Mouse (Mus musculus): ENCODE measurements around the gene Magi1. TPM values are rescaled to one million over a fixed set of nuclear protein-coding genes. Genes with fewer than 3 reads are reported as not detected.

The Magi1 gene
- polyA plus RNA-seq, 1 experiment from 2014 or later = 25.0 TPM

DNA sequence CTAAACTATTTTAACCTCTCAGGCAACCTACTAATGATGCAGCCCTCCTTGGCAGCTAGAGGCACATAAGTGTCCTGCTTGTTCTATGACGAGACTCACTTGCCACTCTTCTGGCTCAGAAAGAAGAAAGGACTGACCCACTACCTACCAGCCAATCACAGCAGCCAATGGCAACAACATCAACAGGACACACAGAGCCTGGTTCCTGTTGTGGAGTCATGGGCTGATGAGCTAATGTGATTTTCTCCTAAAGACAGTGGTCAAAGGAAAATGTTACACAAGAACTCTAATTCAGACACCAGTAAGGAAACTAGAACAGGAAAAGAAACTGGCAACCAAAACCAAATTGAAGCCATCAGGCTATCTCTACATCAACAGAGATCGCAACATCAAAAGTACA is 124.5 kb downstream of the Magi1 start:
- Histone ChIP-seq H3K27ac (no peak overlapping the region), H3K9me3 (no peaks in the 10 kb centered on the region), H3K36me3 (no peaks in the 10 kb centered on the region), H3K4me1 (replicated peaks) (peaks cover 26% of the 10 kb centered on the region), H3K27me3 (ENCODE audit: insufficient read depth, poor library complexity, severe bottlenecking) (no peaks in the 10 kb centered on the region), H3K4me3 (no peak overlapping the region)
- no peak for DNase-seq (ENCODE audit: low spot score)
- WGBS = 68% methylated on average over 2 of the region's 2 CpGs

DNA sequence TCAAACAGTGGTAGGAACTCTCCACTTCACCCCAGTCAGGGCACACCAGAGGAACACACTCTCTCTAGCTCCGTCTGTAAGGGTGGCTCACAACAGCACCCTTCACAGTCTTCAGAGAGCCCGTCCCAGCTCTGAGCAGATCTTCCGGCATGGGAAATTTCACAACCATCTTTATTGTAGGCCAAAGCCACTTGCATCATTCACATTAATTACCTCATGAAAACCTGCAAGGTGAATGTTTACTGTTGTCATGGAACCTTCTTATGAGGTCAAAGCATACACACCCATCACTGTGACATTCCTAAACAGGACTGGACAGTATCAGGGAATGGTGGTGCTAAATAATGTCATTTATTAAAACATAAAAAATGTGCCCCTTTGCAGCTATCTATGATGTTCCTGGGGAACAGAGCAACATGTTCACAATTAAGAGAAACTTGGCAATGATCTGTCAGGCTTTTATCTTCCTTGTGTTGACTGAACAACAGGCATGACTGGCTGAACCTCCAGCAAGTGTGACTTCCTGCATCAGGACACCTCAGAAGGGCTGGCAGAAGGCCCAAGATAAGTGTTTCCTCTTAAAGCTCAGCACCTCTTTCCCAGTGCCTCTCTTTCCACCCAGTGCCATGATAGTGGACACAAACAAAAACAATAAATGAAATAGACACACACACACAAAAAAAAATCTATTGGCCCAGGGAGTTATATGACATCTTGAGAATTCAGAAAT is 125.4 kb downstream of the Magi1 start:
- H3K4me3 ChIP-seq = no peak overlapping the region
- H3K9me3 ChIP-seq = no peaks in the 10 kb centered on the region
- peaks cover 19% of the 10 kb centered on the region for H3K4me1 ChIP-seq (replicated peaks)
- no peaks in the 10 kb centered on the region for H3K36me3 ChIP-seq
- no peak for DNase-seq (ENCODE audit: low spot score)
- H3K27me3 ChIP-seq (ENCODE audit: insufficient read depth, poor library complexity, severe bottlenecking) = no peaks in the 10 kb centered on the region
- WGBS = 90% methylated on average over 3 of the region's 3 CpGs
- no peak overlapping the region for H3K27ac ChIP-seq

DNA sequence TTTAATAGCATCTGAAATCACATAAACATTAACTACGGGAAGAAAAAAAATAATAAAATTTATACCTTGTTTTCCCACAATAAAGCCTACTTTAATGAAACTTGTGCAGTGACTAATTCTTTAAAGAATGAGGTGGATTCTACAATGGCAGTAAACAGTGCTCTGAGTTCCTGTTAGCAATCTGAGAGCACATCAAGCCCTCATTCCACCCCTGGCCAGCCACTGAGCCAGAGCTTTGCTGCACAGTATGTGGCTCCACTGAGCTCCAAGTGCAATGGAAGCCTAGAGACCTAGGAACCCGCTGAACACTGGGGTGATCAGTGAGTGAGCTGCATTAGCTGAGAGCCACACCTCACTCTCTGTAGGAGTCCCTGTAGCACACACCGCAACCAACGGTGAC is 127.7 kb downstream of the Magi1 start:
- no peak for DNase-seq (ENCODE audit: low spot score)
- Histone ChIP-seq H3K9me3 (no peaks in the 10 kb centered on the region), H3K27ac (no peak overlapping the region), H3K27me3 (ENCODE audit: insufficient read depth, poor library complexity, severe bottlenecking) (no peaks in the 10 kb centered on the region), H3K4me1 (replicated peaks) (peaks cover 25% of the 10 kb centered on the region), H3K36me3 (no peaks in the 10 kb centered on the region), H3K4me3 (no peak overlapping the region)
- 69% methylated on average over 4 of the region's 4 CpGs for WGBS

DNA sequence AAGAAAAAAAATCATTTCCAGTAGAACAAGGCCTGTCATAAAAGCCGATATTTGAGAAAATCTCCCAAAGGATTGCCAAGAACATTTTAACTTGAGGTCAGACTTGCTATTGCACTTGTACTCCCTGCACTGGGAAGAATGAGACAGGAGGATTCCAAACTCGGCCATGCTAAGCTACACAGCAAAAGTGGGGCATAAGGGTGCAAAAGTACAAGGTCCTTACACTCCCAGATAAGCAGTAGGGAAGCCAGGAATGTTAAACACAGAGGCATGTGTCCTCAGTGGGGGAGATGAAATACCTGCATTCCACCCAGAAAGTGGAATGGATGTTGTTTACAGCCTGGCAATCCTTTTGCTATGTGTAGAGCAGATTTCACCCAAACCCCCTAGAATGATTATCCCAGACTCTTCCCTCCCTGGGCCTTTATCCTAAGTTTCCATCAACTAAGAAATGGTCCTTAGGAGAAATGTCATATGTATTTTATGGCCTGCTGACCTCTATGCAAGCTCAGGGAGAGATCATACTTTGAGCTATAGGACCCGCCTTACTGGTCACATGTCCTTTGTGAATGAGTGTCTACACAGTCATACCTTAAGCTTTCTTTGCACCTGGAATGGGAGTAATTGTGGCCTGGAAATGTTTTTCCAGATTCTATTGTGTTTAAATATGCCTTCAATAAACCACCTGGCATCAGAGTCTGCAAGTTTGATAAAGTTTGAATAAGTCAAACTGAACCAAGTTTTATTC is 128.7 kb downstream of the Magi1 start:
- Histone ChIP-seq H3K9me3 (no peaks in the 10 kb centered on the region), H3K36me3 (no peaks in the 10 kb centered on the region), H3K4me1 (replicated peaks) (peaks cover 32% of the 10 kb centered on the region), H3K27ac (no peak overlapping the region), H3K27me3 (ENCODE audit: insufficient read depth, poor library complexity, severe bottlenecking) (no peaks in the 10 kb centered on the region), H3K4me3 (no peak overlapping the region)
- 82% methylated on average over 3 of the region's 3 CpGs for WGBS
- no peak for DNase-seq (ENCODE audit: low spot score)

DNA sequence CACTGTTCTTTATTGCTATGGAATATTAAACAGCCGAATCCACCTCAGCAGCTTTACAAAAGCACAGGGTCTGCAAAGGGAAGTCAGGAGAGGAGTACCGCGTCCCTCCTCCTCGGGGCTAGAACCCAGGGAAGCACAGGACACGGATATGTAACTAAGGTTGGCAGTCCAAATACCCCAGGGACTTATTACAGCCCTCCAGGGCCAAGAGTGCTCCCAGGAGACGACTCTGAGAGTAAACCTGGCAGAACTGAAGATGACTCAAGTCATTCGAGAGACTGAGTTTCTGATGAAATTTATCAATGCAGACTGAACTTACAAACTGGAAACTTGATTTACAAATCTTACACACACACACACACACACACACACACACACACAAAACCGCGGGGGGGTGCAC is 130.8 kb downstream of the Magi1 start:
- no peaks in the 10 kb centered on the region for H3K27me3 ChIP-seq (ENCODE audit: insufficient read depth, poor library complexity, severe bottlenecking)
- no peak overlapping the region for H3K4me3 ChIP-seq
- 78% methylated on average over 9 of the region's 9 CpGs for WGBS
- H3K27ac ChIP-seq = no peak overlapping the region
- DNase-seq (ENCODE audit: low spot score) = no peak
- no peaks in the 10 kb centered on the region for H3K36me3 ChIP-seq
- H3K4me1 ChIP-seq (replicated peaks) = peaks cover 45% of the 10 kb centered on the region
- H3K9me3 ChIP-seq = no peaks in the 10 kb centered on the region

DNA sequence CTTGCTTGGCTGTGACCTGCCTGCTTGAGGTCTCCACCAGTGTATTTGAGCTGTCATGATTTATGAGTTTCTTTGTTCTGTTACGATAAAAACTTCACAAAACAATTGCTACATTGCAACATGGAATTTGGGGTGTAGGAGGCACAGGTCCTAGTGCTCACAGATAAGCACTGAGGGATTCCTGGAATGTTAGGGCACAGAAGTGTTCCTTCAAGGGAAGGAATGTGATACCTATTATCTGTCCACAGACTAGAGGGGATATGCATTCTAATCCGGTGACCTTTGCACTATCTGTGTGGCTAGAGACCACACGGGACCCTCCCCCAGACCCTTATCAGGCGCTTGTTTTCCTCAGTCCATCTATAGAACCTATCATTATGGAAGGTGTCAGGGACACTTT is 132.8 kb downstream of the Magi1 start:
- WGBS = 45% methylated on average over 4 of the region's 4 CpGs
- peaks cover 52% of the 10 kb centered on the region for H3K4me1 ChIP-seq (replicated peaks)
- no peaks in the 10 kb centered on the region for H3K36me3 ChIP-seq
- H3K4me3 ChIP-seq = no peak overlapping the region
- H3K27ac ChIP-seq = no peak overlapping the region
- no peaks in the 10 kb centered on the region for H3K9me3 ChIP-seq
- H3K27me3 ChIP-seq (ENCODE audit: insufficient read depth, poor library complexity, severe bottlenecking) = no peaks in the 10 kb centered on the region
- no peak for DNase-seq (ENCODE audit: low spot score)

DNA sequence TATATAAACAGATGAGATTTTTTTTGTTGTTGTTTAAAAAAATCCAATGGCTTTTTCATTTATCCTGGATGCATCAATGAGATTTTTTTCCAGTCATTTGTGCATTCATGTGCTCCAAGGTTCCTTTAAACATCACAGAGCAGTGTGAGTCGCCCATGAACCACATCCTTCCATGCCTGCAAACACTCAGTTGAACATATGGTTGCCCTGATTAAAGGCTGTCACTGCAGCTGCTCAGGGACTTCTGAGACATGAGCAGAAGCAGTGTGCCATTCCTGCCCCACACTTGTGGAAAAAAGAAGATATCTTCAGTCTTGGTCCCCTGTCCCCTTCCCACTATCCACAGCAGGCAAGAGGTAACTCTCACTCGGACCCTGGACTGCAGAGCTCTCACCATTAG is 133.9 kb downstream of the Magi1 start:
- no peaks in the 10 kb centered on the region for H3K36me3 ChIP-seq
- no peaks in the 10 kb centered on the region for H3K9me3 ChIP-seq
- H3K4me3 ChIP-seq = no peak overlapping the region
- H3K27ac ChIP-seq = peak overlapping the region; percentile 23; the same call in 1 of the 2 replicates
- 69% methylated on average over 2 of the region's 2 CpGs for WGBS
- peaks cover 52% of the 10 kb centered on the region for H3K4me1 ChIP-seq (replicated peaks)
- no peak for DNase-seq (ENCODE audit: low spot score)
- no peaks in the 10 kb centered on the region for H3K27me3 ChIP-seq (ENCODE audit: insufficient read depth, poor library complexity, severe bottlenecking)

DNA sequence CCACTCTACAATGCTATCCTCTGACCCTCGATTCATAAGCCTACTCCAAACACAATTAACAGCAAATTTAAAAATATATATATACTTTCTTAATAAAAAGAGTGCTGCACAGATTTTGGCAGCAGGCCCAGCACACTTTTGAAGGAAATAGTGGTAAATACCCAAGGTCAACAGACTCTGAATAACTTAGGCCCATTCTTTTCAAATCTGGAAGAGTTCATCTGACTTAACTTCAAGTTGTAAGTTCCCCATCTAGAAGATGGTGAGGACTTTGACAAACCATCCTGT is 137.6 kb downstream of the Magi1 start:
- H3K9me3 ChIP-seq = no peaks in the 10 kb centered on the region
- WGBS = 79% methylated on average over 1 of the region's 1 CpGs
- DNase-seq (ENCODE audit: low spot score) = no peak
- H3K27me3 ChIP-seq (ENCODE audit: insufficient read depth, poor library complexity, severe bottlenecking) = no peaks in the 10 kb centered on the region
- H3K27ac ChIP-seq = no peak overlapping the region
- H3K36me3 ChIP-seq = no peaks in the 10 kb centered on the region
- H3K4me1 ChIP-seq (replicated peaks) = peaks cover 32% of the 10 kb centered on the region
- H3K4me3 ChIP-seq = no peak overlapping the region

DNA sequence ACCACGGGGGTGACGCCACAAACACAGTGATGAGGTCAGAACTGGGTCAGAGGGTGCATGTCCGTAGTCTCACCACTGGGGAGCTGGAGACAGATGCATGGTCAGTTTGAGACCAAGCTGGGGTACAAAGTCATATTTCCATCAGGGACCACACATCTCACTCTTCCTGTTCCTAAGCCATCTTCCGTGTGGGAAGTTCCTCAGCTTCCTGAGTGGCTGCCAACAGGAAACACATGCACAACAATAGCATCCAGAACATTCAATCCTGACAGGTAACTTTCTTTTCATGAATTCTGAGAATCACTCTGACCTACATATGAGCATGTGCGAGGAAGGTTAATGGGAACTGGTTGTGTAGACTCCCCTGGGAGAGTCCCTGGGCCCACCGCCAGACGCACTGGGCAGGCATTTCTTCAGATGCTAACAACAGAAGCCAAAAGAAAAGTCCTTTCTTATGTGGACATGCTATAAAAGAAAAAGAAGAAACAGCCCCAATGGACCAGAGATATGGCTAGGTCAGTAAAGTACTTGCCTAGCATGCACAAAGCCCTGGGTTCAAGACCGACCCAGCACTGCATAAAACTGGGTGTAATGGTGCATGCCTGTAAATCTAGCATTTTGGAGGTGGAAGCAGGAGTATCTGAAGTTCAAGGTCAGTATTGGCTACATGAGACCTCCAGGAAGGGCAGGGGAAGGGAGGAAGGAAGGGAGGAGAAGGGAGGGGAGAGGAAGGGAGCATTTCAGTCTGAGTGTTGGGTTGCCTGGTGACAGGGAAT is 138.1 kb downstream of the Magi1 start:
- H3K9me3 ChIP-seq = no peaks in the 10 kb centered on the region
- 93% methylated on average over 8 of the region's 8 CpGs for WGBS
- no peak for DNase-seq (ENCODE audit: low spot score)
- H3K27me3 ChIP-seq (ENCODE audit: insufficient read depth, poor library complexity, severe bottlenecking) = no peaks in the 10 kb centered on the region
- peaks cover 27% of the 10 kb centered on the region for H3K4me1 ChIP-seq (replicated peaks)
- no peak overlapping the region for H3K4me3 ChIP-seq
- no peaks in the 10 kb centered on the region for H3K36me3 ChIP-seq
- no peak overlapping the region for H3K27ac ChIP-seq

DNA sequence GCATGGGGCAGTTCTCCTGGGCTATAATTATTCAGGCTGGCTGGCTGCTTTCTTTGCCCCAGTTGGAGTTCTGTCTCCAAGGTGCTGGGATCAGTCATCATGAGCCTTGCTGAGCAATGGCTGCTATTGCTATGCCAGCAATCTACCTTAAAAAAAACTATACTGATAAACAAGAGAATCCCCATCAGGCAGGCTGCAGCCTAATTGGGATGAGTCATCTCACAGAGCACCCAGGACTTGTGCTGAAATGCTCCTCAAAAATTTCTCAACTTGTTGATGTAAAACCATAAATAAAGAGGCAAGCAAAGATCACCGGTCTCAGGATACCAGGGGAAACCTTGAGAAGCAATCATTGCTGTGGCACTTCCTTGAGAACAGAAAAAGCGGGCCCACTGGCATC is 141.2 kb downstream of the Magi1 start:
- no peak for DNase-seq (ENCODE audit: low spot score)
- no peaks in the 10 kb centered on the region for H3K9me3 ChIP-seq
- no peaks in the 10 kb centered on the region for H3K27me3 ChIP-seq (ENCODE audit: insufficient read depth, poor library complexity, severe bottlenecking)
- no peaks in the 10 kb centered on the region for H3K36me3 ChIP-seq
- peaks cover 7% of the 10 kb centered on the region for H3K4me1 ChIP-seq (replicated peaks)
- no peak overlapping the region for H3K4me3 ChIP-seq
- WGBS = 95% methylated on average over 2 of the region's 2 CpGs
- no peak overlapping the region for H3K27ac ChIP-seq

DNA sequence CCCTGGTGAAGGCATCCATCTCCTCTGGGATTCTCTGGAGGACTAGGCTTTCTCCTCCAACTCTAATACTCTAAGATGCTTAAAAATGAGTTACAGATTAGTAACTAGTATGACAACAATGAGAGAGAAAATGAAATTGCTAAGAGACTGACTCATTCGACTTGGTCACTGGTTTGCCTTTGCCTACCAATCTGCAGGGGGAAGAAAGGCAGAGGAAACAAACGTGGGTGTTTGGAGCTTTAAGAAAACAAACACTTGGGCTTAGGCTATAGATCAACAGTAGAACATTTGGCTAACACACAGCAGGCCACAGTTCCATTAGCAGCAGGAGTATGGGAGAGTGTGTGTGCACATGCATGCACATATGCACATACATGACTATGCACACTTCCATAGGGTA is 142.2 kb downstream of the Magi1 start:
- 62% methylated on average over 2 of the region's 2 CpGs for WGBS
- H3K4me1 ChIP-seq (replicated peaks) = peaks cover 3% of the 10 kb centered on the region
- H3K27ac ChIP-seq = no peak overlapping the region
- H3K27me3 ChIP-seq (ENCODE audit: insufficient read depth, poor library complexity, severe bottlenecking) = no peaks in the 10 kb centered on the region
- H3K4me3 ChIP-seq = no peak overlapping the region
- H3K36me3 ChIP-seq = no peaks in the 10 kb centered on the region
- DNase-seq (ENCODE audit: low spot score) = no peak
- H3K9me3 ChIP-seq = no peaks in the 10 kb centered on the region

DNA sequence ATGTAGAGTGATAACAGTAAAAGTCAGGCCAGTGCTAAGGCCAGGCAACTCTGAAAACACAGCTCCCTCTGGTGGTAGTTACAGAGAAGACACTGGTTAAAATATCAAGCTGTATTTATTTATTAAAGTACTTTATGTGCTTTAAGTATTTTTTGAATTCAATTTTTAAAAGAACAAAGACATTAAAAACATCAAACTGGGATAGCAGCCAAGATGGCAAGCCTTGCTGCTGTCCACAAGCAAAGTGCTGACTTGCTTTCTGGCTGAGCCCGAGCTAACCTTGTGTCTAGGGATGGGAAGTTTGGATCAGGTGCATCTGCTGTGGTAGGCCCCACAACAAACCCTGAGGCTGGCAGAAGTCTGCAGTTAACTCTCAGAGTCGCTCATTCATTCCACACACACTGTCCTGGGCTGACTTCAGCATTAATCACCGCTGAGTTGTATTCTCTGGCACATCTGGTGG is 143.7 kb downstream of the Magi1 start:
- Histone ChIP-seq H3K27me3 (ENCODE audit: insufficient read depth, poor library complexity, severe bottlenecking) (no peaks in the 10 kb centered on the region), H3K36me3 (no peaks in the 10 kb centered on the region), H3K4me3 (no peak overlapping the region), H3K4me1 (replicated peaks) (peaks cover 10% of the 10 kb centered on the region), H3K27ac (no peak overlapping the region), H3K9me3 (no peaks in the 10 kb centered on the region)
- 90% methylated on average over 3 of the region's 3 CpGs for WGBS
- DNase-seq (ENCODE audit: low spot score) = no peak

DNA sequence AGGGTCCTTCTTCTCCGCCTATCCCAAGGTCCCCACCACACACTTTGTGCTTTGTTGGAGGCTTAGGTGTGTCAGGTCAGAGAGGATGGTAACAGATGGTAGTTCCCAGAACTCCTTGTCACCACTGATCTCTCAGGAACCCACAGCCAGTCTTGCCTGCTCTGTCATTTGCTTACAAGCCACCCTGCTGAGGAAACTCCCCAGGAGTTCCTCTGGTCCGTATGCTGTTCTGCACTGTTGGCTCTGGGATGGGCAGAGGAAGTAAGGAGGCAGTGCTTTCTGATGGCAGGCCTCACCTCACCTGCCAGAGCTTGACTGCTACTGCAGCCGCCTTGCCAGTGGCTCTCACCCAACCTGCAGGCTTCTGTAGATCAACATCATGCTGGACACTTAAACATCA is 147.0 kb downstream of the Magi1 start:
- 62% methylated on average over 3 of the region's 3 CpGs for WGBS
- peaks cover 43% of the 10 kb centered on the region for H3K4me1 ChIP-seq (replicated peaks)

More for the DNA sequence above, 147.0 kb downstream of the Magi1 start:
- peak overlapping the region; percentile 56; the same call in 1 of the 2 replicates for H3K27ac ChIP-seq
- H3K36me3 ChIP-seq = no peaks in the 10 kb centered on the region
- H3K27me3 ChIP-seq (ENCODE audit: insufficient read depth, poor library complexity, severe bottlenecking) = no peaks in the 10 kb centered on the region
- no peak for DNase-seq (ENCODE audit: low spot score)
- no peaks in the 10 kb centered on the region for H3K9me3 ChIP-seq
- H3K4me3 ChIP-seq = no peak overlapping the region
